Mouse (Mus musculus) ES-Bruce4 (cell line): ENCODE results near the gene Cenpa. TPM values are rescaled to one million over a fixed set of nuclear protein-coding genes. Genes with fewer than 3 reads are reported as not detected.

Experiments
- H3K27ac ChIP-seq: 2 replicates; pipeline ENCODE4 v1.5.1; 2012; ENCODE audit warnings: low read length, inconsistent platforms; ENCODE audit not compliant: insufficient read depth
- H3K27me3 ChIP-seq: 2 replicates; pipeline ENCODE4 v1.6.1; 2012; ENCODE audit warnings: mild to moderate bottlenecking, low read length, inconsistent platforms; ENCODE audit not compliant: control insufficient read depth, poor library complexity, insufficient read depth, severe bottlenecking
- H3K36me3 ChIP-seq: 2 replicates; pipeline ENCODE4 v1.6.1; 2012; ENCODE audit warnings: inconsistent platforms, mild to moderate bottlenecking, low read length, moderate library complexity; ENCODE audit not compliant: control insufficient read depth, poor library complexity, insufficient read depth, severe bottlenecking
- H3K4me1 ChIP-seq: one replicate; pipeline ENCODE4 v1.8.1; 2011; ENCODE audit warnings: low read length; ENCODE audit not compliant: control insufficient read depth, insufficient read depth
- H3K4me3 ChIP-seq: 2 replicates; pipeline ENCODE4 v1.5.1; 2011; ENCODE audit warnings: low read depth, mild to moderate bottlenecking, low read length
- H3K9ac ChIP-seq: 2 replicates; pipeline ENCODE4 v1.6.1; 2012; ENCODE audit warnings: low read depth, mild to moderate bottlenecking, inconsistent platforms; ENCODE audit not compliant: poor library complexity, severe bottlenecking
- H3K9me3 ChIP-seq: replicated peaks from 2 replicates; pipeline ENCODE4 v1.6.1; 2012; ENCODE audit warnings: mild to moderate bottlenecking, low read length, inconsistent platforms; ENCODE audit not compliant: control insufficient read depth, poor library complexity, insufficient read depth, severe bottlenecking
- CTCF ChIP-seq: IDR thresholded peaks from one replicate; pipeline ENCODE4 v1.8.1; 2011; ENCODE audit warnings: low read depth, low read length
- EP300 ChIP-seq: IDR thresholded peaks from 2 replicates; pipeline ENCODE4 v1.6.1; 2011; ENCODE audit warnings: low read depth, low read length; ENCODE audit not compliant: insufficient read depth
- POLR2A ChIP-seq: IDR thresholded peaks from one replicate; pipeline ENCODE4 v1.8.1; 2011; ENCODE audit warnings: low read length; ENCODE audit not compliant: insufficient read depth
- polyA plus RNA-seq: library from polyadenylated mRNA; stranded (reverse); fragments of >200 nt; gene quantifications from 2 replicates; pipeline ENCODE4 v1.2.4, GENCODE M21; 2011; ENCODE audit warnings: low read depth; ENCODE audit not compliant: missing spikeins, insufficient read depth, insufficient read length

Cenpa gene
- 257 and 258 TPM in 2 replicates for polyA plus RNA-seq

- peaks cover 35% of the 10 kb centered on the region for H3K36me3 ChIP-seq
- H3K9me3 ChIP-seq = no peaks in the 10 kb centered on the region
- peak within 1 kb of the TSS; percentile 32 for H3K27ac ChIP-seq
- H3K4me1 ChIP-seq = no peaks in the 10 kb centered on the region
- peak within 1 kb of the TSS; percentile 95 for H3K9ac ChIP-seq
- H3K27me3 ChIP-seq = no peaks in the 10 kb centered on the region
- H3K4me3 ChIP-seq = peak within 1 kb of the TSS; percentile 95
- TF ChIP-seq POLR2A = peak; percentile 74
- no peak for TF ChIP-seq EP300
These were observed at the start of gene Cenpa for GRCm38 (mm10) chr5:30666391-30667195. Gene Cenpa, plus strand, starts transcription at chr5:30666777.

DNA sequence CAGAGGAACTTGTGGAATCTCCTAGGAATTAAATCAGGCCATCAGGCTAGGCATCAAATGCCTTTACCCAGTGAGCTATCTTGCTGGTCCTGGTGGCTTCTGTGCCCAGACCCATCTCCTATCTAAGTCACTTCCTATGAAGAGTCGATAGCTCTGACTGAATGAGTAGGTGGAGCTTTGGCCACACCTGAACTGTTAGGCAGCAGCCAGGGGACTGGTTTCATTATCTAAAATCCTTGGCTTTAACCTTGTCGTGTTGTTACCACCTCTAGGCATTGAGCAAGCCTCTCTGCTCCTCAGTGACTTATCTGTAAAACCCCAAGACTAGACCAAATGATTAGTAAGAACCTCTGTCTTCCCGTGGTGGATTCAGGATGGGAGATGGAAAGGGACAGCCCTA lies 49.2 kb upstream of the Cenpa start:
- Histone ChIP-seq H3K4me3 (no peak overlapping the region), H3K9me3 (no peaks in the 10 kb centered on the region), H3K27me3 (no peaks in the 10 kb centered on the region), H3K36me3 (no peaks in the 10 kb centered on the region), H3K9ac (no peak overlapping the region), H3K4me1 (peaks cover 6% of the 10 kb centered on the region), H3K27ac (peak overlapping the region; percentile 56)
- TF ChIP-seq EP300 = no peak
- TF ChIP-seq POLR2A = no peak
- no peak for TF ChIP-seq CTCF

GRCm38 (mm10) chr5:30617851-30618250 lies 48.7 kb upstream of the Cenpa start:
- peak overlapping the region; percentile 56 for H3K27ac ChIP-seq
- no peaks in the 10 kb centered on the region for H3K9me3 ChIP-seq
- no peaks in the 10 kb centered on the region for H3K36me3 ChIP-seq
- no peak overlapping the region for H3K4me3 ChIP-seq
- peaks cover 6% of the 10 kb centered on the region for H3K4me1 ChIP-seq
- H3K9ac ChIP-seq = no peak overlapping the region
- no peaks in the 10 kb centered on the region for H3K27me3 ChIP-seq
- TF ChIP-seq EP300 (no peak), CTCF (no peak), POLR2A (no peak)

- Histone ChIP-seq H3K4me3 (no peak overlapping the region), H3K9ac (no peak overlapping the region), H3K27ac (no peak overlapping the region), H3K4me1 (peaks cover 6% of the 10 kb centered on the region), H3K36me3 (no peaks in the 10 kb centered on the region), H3K9me3 (no peaks in the 10 kb centered on the region), H3K27me3 (no peaks in the 10 kb centered on the region; the same call in 1 of the 2 replicates)
- no peak for TF ChIP-seq EP300
These were observed 48.1 kb upstream of the Cenpa start for GRCm38 (mm10) chr5:30618376-30619003.

DNA sequence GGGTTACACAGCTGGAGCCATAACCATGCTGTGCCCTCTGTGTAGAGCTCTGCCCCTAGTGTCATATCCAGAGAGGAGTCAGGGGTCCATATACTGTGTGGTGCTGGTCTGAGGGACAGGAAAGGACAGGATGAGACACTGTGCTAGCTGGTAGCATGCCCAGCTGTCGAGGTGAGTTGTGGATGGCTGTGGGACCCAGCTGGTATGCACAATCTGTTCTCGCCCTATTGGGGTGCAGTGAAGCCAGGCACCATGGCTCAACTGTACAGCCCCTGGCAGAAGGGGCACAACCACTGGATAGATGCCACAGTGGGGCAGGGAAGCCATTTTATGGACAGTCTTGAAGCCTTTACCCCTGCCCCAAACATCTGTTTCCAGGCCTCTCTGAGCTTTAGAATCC lies 47.4 kb upstream of the Cenpa start:
- Histone ChIP-seq H3K9ac (no peak overlapping the region), H3K4me1 (peaks cover 6% of the 10 kb centered on the region), H3K36me3 (no peaks in the 10 kb centered on the region), H3K9me3 (no peaks in the 10 kb centered on the region), H3K4me3 (no peak overlapping the region), H3K27me3 (no peaks in the 10 kb centered on the region; the same call in 1 of the 2 replicates), H3K27ac (no peak overlapping the region)
- no peak for TF ChIP-seq POLR2A

DNA sequence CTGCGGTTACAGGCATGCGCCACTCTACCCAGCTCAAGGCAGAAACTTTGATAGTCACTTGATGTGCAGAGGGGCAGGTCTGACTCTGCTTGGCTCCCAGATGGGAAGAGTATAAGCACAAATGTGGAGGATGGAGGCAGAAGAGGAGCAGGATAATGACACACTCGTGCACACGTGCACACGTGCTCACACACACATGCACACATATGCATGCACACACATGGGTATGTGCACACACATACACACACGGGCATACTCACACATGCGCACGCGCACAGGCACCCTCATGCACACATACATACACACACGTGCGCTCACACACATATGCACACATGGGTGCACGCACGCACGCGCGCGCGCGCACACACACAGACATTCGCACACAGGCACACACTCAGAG lies 46.0 kb upstream of the Cenpa start:
- H3K27ac ChIP-seq = no peak overlapping the region
- H3K36me3 ChIP-seq = no peaks in the 10 kb centered on the region
- no peaks in the 10 kb centered on the region for H3K9me3 ChIP-seq
- H3K27me3 ChIP-seq = no peaks in the 10 kb centered on the region; the same call in 1 of the 2 replicates
- peaks cover 2% of the 10 kb centered on the region for H3K4me1 ChIP-seq
- no peak overlapping the region for H3K4me3 ChIP-seq
- no peak overlapping the region for H3K9ac ChIP-seq
- no peak for TF ChIP-seq EP300
- no peak for TF ChIP-seq CTCF
- no peak for TF ChIP-seq POLR2A
